Mouse (Mus musculus) embryonic fibroblast, embryonic 13.5 days (primary cell): ENCODE results near the gene Ccnb2.
"Not testable (repeated sequence)": the region's sequence is repeated elsewhere in the genome, so short reads cannot be mapped to it uniquely, and the experiment has no call there.

Experiments used
- CTCF ChIP-seq: IDR thresholded peaks from 2 replicates; pipeline ENCODE4 v1.5.1; 2011; ENCODE audit warnings: mild to moderate bottlenecking, control low read depth, low read length, moderate library complexity, borderline replicate concordance; ENCODE audit not compliant: insufficient read depth
- POLR2A ChIP-seq: IDR thresholded peaks from 2 replicates; pipeline ENCODE4 v1.6.1; 2011; ENCODE audit warnings: low read depth, mild to moderate bottlenecking, control low read depth, low read length, moderate library complexity

- TF ChIP-seq POLR2A, CTCF: not testable (repeated sequence)
These were observed 41.7 kb upstream of the Ccnb2 start for GRCm38 (mm10) chr9:70463091-70463490.
